In the genomic region with DNA sequence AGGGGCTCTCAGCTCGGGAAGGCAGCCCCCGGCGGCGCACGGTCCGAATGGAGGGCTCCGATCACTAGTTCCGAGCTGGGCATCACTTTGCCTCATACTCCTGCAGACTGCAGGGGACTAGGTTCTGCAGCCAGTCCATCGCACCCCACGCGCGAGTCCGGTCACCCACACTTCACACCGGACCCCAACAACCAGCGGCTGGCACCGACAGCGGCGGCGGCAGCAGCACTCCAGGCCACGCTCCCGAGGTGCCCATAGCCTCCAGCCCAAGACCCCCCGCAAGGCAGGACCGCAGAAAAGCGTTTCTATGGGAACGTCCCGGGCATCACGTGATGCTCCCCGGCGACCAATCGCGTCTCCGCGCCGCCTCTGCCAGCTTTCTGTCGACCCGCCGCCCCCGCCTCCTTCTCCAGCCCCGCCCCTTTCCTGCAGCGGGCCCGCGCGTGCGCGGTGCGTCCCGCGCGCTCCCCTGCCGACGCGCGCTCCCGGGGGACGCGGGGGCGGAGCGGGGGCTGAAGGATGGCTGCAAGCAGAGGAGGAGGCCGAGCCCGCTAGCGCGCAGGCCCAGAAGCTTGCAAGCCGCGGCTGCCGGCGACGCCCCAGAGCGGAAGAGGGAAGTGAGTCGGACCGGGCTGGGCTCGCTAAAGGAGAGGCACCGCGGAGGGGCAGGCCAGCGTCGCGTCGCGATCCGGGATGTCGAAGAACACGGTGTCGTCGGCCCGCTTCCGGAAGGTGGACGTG, we compare ENCODE assay signal across 8 mouse cellular contexts. TPM values are rescaled to one million over a fixed set of nuclear protein-coding genes. Genes with fewer than 3 reads are reported as not detected.
A peak's percentile ranks its signal among the peaks of the same experiment; 100 is the strongest.
DNase-seq lines count a peak whose midpoint lies in the region; ATAC-seq lines count a peak whose summit lies in the region.

A gene (minus strand): TSS at position 320 of the 741 bp plus-strand sequence.
A gene (plus strand): TSS at position 511 of the 741 bp plus-strand sequence.

- peak within 1 kb of the TSS; percentile 97 for H3K9ac ChIP-seq in kidney, embryonic 15.5 days

- H3K27me3 ChIP-seq in heart, embryonic 10.5 days (ENCODE audit: insufficient read depth, poor library complexity, severe bottlenecking): peaks cover 14% of the 10 kb centered on the region
- peaks cover 24% of the 10 kb centered on the region for H3K27me3 ChIP-seq in kidney, embryonic 15.5 days

- H3K4me1 ChIP-seq in heart, embryonic 10.5 days: peaks cover 10% of the 10 kb centered on the region; the same call in 1 of the 2 replicates
- peaks cover 15% of the 10 kb centered on the region for H3K4me1 ChIP-seq in kidney, embryonic 15.5 days

- peak within 1 kb of the TSS; percentile 93 for H3K4me2 ChIP-seq in kidney, embryonic 15.5 days

- H3K9me3 ChIP-seq in heart, embryonic 10.5 days: no peaks in the 10 kb centered on the region
- H3K9me3 ChIP-seq in kidney, embryonic 15.5 days (replicated peaks): no peaks in the 10 kb centered on the region

- WGBS in heart, embryonic 10.5 days: under 1% methylated on average over 84 of the region's 86 CpGs
- under 1% methylated on average over 86 of the region's 86 CpGs for WGBS in kidney, embryonic 15.5 days

- ATAC-seq in erythroblast, adult 5-6 weeks (replicated peaks; ENCODE audit: low FRiP score, poor library complexity, severe bottlenecking): peak; percentile 91
- peak; percentile 98 for ATAC-seq in kidney, embryonic 15.5 days (replicated peaks; ENCODE audit: low FRiP score)
- peak; percentile 66 for ATAC-seq in monocyte, adult 5-6 weeks (replicated peaks; ENCODE audit: insufficient number of reproducible peaks, low FRiP score, low TSS enrichment, poor library complexity, severe bottlenecking)

- H3K27ac ChIP-seq in heart, embryonic 10.5 days: peak within 1 kb of the TSS; percentile 97
- H3K27ac ChIP-seq in kidney, embryonic 15.5 days: peak within 1 kb of the TSS; percentile 87

- H3K4me3 ChIP-seq in heart, embryonic 10.5 days: peak within 1 kb of the TSS; percentile 99
- peak within 1 kb of the TSS; percentile 94 for H3K4me3 ChIP-seq in kidney, embryonic 15.5 days (replicated peaks)

- DNase-seq in B cell, adult 2 months: peak; percentile 98 to 99
- peak; percentile 99 for DNase-seq in brain, adult 2 months (ENCODE audit: low read depth, low spot score)
- DNase-seq in heart, embryonic 10.5 days (ENCODE audit: low spot score): peak; percentile 98
- DNase-seq in liver: peak; percentile 96
- DNase-seq in spleen, postnatal 4 days (ENCODE audit: low spot score in 2 of 2): peak; percentile 95 to 98

- peaks cover 22% of the 10 kb centered on the region for H3K36me3 ChIP-seq in heart, embryonic 10.5 days
- H3K36me3 ChIP-seq in kidney, embryonic 15.5 days: peaks cover 22% of the 10 kb centered on the region

RNA-seq across cellular contexts. Expression of the first gene that starts in this region (rescaled TPM):
- 5.8 and 13.6 TPM in 2 replicates for total RNA-seq in erythroblast, adult 5-6 weeks (2015; ENCODE audit: low replicate concordance)
- 14.4 and 46.6 TPM in 2 replicates for total RNA-seq in erythroblast, adult 5-6 weeks (2017; ENCODE audit: low replicate concordance)
- polyA plus RNA-seq in heart, embryonic 10.5 days (2016; fragmentation: Nextera tagmentation; extraction: Ambion mirVana): 51.2 and 58.3 TPM in 2 replicates
- 60.6 and 63.6 TPM in 2 replicates for polyA plus RNA-seq in kidney, embryonic 15.5 days (2015; fragmentation: Nextera tagmentation; extraction: Ambion mirVana)
- 7.3 to 16.7 TPM (median 10.5 TPM) in 3 replicates for total RNA-seq in monocyte, adult 5-6 weeks (2017)

RNA-seq across cellular contexts. Expression of the second gene that starts in this region (rescaled TPM):
- total RNA-seq in erythroblast, adult 5-6 weeks (2015; ENCODE audit: low replicate concordance): 170 and 173 TPM in 2 replicates
- 68.9 and 74.2 TPM in 2 replicates for total RNA-seq in erythroblast, adult 5-6 weeks (2017; ENCODE audit: low replicate concordance)
- polyA plus RNA-seq in heart, embryonic 10.5 days (2016; fragmentation: Nextera tagmentation; extraction: Ambion mirVana): 238 and 256 TPM in 2 replicates
- polyA plus RNA-seq in kidney, embryonic 15.5 days (2015; fragmentation: Nextera tagmentation; extraction: Ambion mirVana): 228 and 235 TPM in 2 replicates
- 321 to 382 TPM (median 369 TPM) in 3 replicates for total RNA-seq in monocyte, adult 5-6 weeks (2017)

Comparison
In these comparisons a context has a peak if more than half of its experiments do, and no peak if none do; other contexts are left out.
1. Peak in every context shown above with its lines: DNase-seq, ATAC-seq, H3K4me3 ChIP-seq and H3K27ac ChIP-seq.